Mouse (Mus musculus): Measurements from ENCODE around the gene Nop56. TPM values are rescaled to one million over a fixed set of nuclear protein-coding genes. Genes with fewer than 3 reads are reported as not detected.

The Nop56 gene
- polyA plus RNA-seq, 1 experiment: 105 TPM

- H3K27me3 ChIP-seq (ENCODE audit: control insufficient read depth, insufficient read depth, insufficient read length): peaks cover 25% of the 10 kb centered on the region
- H3ac ChIP-seq (ENCODE audit: control insufficient read depth, insufficient read length): no peak overlapping the region
- H3K79me2 ChIP-seq (ENCODE audit: control insufficient read depth, insufficient read depth): no peaks in the 10 kb centered on the region
- no peak overlapping the region for H3K4me2 ChIP-seq (ENCODE audit: low read depth)
- no peak for TF ChIP-seq MYOD1 (IDR thresholded peaks at IDR 0.05; ENCODE audit: control insufficient read depth in 1 of 3, insufficient read length in 2 of 3, low read depth in 2 of 3)
- no peak for TF ChIP-seq TCF3 (IDR thresholded peaks at IDR 0.05; ENCODE audit: insufficient read length, low read depth)
- TF ChIP-seq MAX (IDR thresholded peaks at IDR 0.05; ENCODE audit: low read depth): no peak
- no peak overlapping the region for H3K4me3 ChIP-seq
- H3K36me3 ChIP-seq (ENCODE audit: control insufficient read depth, insufficient read depth): no peaks in the 10 kb centered on the region
Measured at GRCm38 (mm10) chr2:130294218-130294935, 20.1 kb downstream of the Nop56 start.

- Histone ChIP-seq H3K4me3 (no peak within 1 kb of the TSS), H3K36me3 (ENCODE audit: control insufficient read depth, insufficient read depth) (no peaks in the 10 kb centered on the region), H3K27me3 (ENCODE audit: control insufficient read depth, insufficient read depth, insufficient read length) (peaks cover 25% of the 10 kb centered on the region), H3ac (ENCODE audit: control insufficient read depth, insufficient read length) (no peak within 1 kb of the TSS), H3K79me2 (ENCODE audit: control insufficient read depth, insufficient read depth) (no peaks in the 10 kb centered on the region), H3K4me2 (ENCODE audit: low read depth) (peak within 1 kb of the TSS; percentile 38)
- TF ChIP-seq MYOD1 (IDR thresholded peaks at IDR 0.05; ENCODE audit: control insufficient read depth in 1 of 3, insufficient read length in 2 of 3, low read depth in 2 of 3): no peak
- TF ChIP-seq TCF12 (IDR thresholded peaks at IDR 0.05; ENCODE audit: insufficient read depth, poor library complexity, severe bottlenecking): no peak
Measured at GRCm38 (mm10) chr2:130294936-130295277, 20.7 kb downstream of the Nop56 start, which contains the start of gene Ebf4. Gene Ebf4, plus strand, starts transcription at chr2:130295169.

- Histone ChIP-seq H3K4me3 (no peak overlapping the region), H3K36me3 (ENCODE audit: control insufficient read depth, insufficient read depth) (no peaks in the 10 kb centered on the region), H3ac (ENCODE audit: control insufficient read depth, insufficient read length) (no peak overlapping the region), H3K4me2 (ENCODE audit: low read depth) (peak overlapping the region; percentile 38), H3K27me3 (ENCODE audit: control insufficient read depth, insufficient read depth, insufficient read length) (peaks cover 25% of the 10 kb centered on the region), H3K79me2 (ENCODE audit: control insufficient read depth, insufficient read depth) (no peaks in the 10 kb centered on the region)
- TF ChIP-seq POLR2A (IDR thresholded peaks at IDR 0.05; ENCODE audit: insufficient read length, low read depth) (no peak), CEBPB (IDR thresholded peaks at IDR 0.05; ENCODE audit: insufficient read depth, poor library complexity, severe bottlenecking) (no peak), TCF12 (IDR thresholded peaks at IDR 0.05; ENCODE audit: insufficient read depth, poor library complexity, severe bottlenecking) (no peak), POLR2AphosphoS2 (IDR thresholded peaks at IDR 0.05; ENCODE audit: insufficient read length, low read depth) (no peak), MYOG (IDR thresholded peaks at IDR 0.05; ENCODE audit: control insufficient read depth in 1 of 3, insufficient read depth in 1 of 3, insufficient read length in 2 of 3, low read depth in 2 of 3) (no peak), USF1 (IDR thresholded peaks at IDR 0.05; ENCODE audit: low read depth) (no peak), TCF3 (IDR thresholded peaks at IDR 0.05; ENCODE audit: insufficient read length, low read depth) (no peak), MAX (IDR thresholded peaks at IDR 0.05; ENCODE audit: low read depth) (no peak), E2F4 (IDR thresholded peaks at IDR 0.05; ENCODE audit: insufficient read depth) (no peak), MYOD1 (IDR thresholded peaks at IDR 0.05; ENCODE audit: control insufficient read depth in 1 of 3, insufficient read length in 2 of 3, low read depth in 2 of 3) (no peak)
Measured at GRCm38 (mm10) chr2:130295331-130296133, 21.3 kb downstream of the Nop56 start.

GRCm38 (mm10) chr2:130296134-130296745 is 22.0 kb downstream of the Nop56 start:
- Histone ChIP-seq H3K27me3 (ENCODE audit: control insufficient read depth, insufficient read depth, insufficient read length) (peaks cover 25% of the 10 kb centered on the region), H3K36me3 (ENCODE audit: control insufficient read depth, insufficient read depth) (no peaks in the 10 kb centered on the region), H3ac (ENCODE audit: control insufficient read depth, insufficient read length) (no peak overlapping the region), H3K4me2 (ENCODE audit: low read depth) (peak overlapping the region; percentile 18), H3K4me3 (no peak overlapping the region), H3K79me2 (ENCODE audit: control insufficient read depth, insufficient read depth) (no peaks in the 10 kb centered on the region)
- TF ChIP-seq MYOG (IDR thresholded peaks at IDR 0.05; ENCODE audit: control insufficient read depth in 1 of 3, insufficient read depth in 1 of 3, insufficient read length in 2 of 3, low read depth in 2 of 3): no peak
- no peak for TF ChIP-seq TCF12 (IDR thresholded peaks at IDR 0.05; ENCODE audit: insufficient read depth, poor library complexity, severe bottlenecking)
- no peak for TF ChIP-seq POLR2AphosphoS2 (IDR thresholded peaks at IDR 0.05; ENCODE audit: insufficient read length, low read depth)
- TF ChIP-seq MAX (IDR thresholded peaks at IDR 0.05; ENCODE audit: low read depth): no peak
- TF ChIP-seq E2F4 (IDR thresholded peaks at IDR 0.05; ENCODE audit: insufficient read depth): no peak
- TF ChIP-seq USF1 (IDR thresholded peaks at IDR 0.05; ENCODE audit: low read depth): no peak
- TF ChIP-seq REST (IDR thresholded peaks at IDR 0.05; ENCODE audit: insufficient read depth, insufficient read length): no peak
- TF ChIP-seq POLR2A (IDR thresholded peaks at IDR 0.05; ENCODE audit: insufficient read length, low read depth): no peak

GRCm38 (mm10) chr2:130297580-130297979 is 23.4 kb downstream of the Nop56 start:
- Histone ChIP-seq H3K36me3 (ENCODE audit: control insufficient read depth, insufficient read depth) (no peaks in the 10 kb centered on the region), H3ac (ENCODE audit: control insufficient read depth, insufficient read length) (no peak overlapping the region), H3K4me3 (no peak overlapping the region), H3K27me3 (ENCODE audit: control insufficient read depth, insufficient read depth, insufficient read length) (peaks cover 25% of the 10 kb centered on the region), H3K79me2 (ENCODE audit: control insufficient read depth, insufficient read depth) (no peaks in the 10 kb centered on the region), H3K4me2 (ENCODE audit: low read depth) (no peak overlapping the region)
- TF ChIP-seq CEBPB (IDR thresholded peaks at IDR 0.05; ENCODE audit: insufficient read depth, poor library complexity, severe bottlenecking) (no peak), E2F4 (IDR thresholded peaks at IDR 0.05; ENCODE audit: insufficient read depth) (no peak), USF1 (IDR thresholded peaks at IDR 0.05; ENCODE audit: low read depth) (no peak), TCF12 (IDR thresholded peaks at IDR 0.05; ENCODE audit: insufficient read depth, poor library complexity, severe bottlenecking) (no peak), MYOD1 (IDR thresholded peaks at IDR 0.05; ENCODE audit: control insufficient read depth in 1 of 3, insufficient read length in 2 of 3, low read depth in 2 of 3) (no peak), POLR2A (IDR thresholded peaks at IDR 0.05; ENCODE audit: insufficient read length, low read depth) (no peak), REST (IDR thresholded peaks at IDR 0.05; ENCODE audit: insufficient read depth, insufficient read length) (no peak), POLR2AphosphoS2 (IDR thresholded peaks at IDR 0.05; ENCODE audit: insufficient read length, low read depth) (no peak), SRF (IDR thresholded peaks at IDR 0.05; ENCODE audit: control insufficient read depth, insufficient read length, low read depth) (no peak), MYOG (IDR thresholded peaks at IDR 0.05; ENCODE audit: control insufficient read depth in 1 of 3, insufficient read depth in 1 of 3, insufficient read length in 2 of 3, low read depth in 2 of 3) (no peak), MAX (IDR thresholded peaks at IDR 0.05; ENCODE audit: low read depth) (no peak), TCF3 (IDR thresholded peaks at IDR 0.05; ENCODE audit: insufficient read length, low read depth) (no peak)
